Mouse (Mus musculus) CD4-positive, CD25-positive, alpha-beta regulatory T cell, adult 4 months (primary cell): ENCODE measurements around the gene Ext2. TPM values are rescaled to one million over a fixed set of nuclear protein-coding genes. Genes with fewer than 3 reads are reported as not detected.
A peak's percentile ranks its signal among the peaks of the same experiment; 100 is the strongest.

Experiments used
- ATAC-seq: one replicate; pipeline ENCODE4 v1.8.0; 2017
- polyA plus RNA-seq, 2 experiments: library from polyadenylated mRNA; unstranded; fragments of 100-300 nt; shearing (Covaris generic); gene quantifications; one replicate each; pipeline ENCODE4 v1.2.1; 2017

The Ext2 gene
- polyA plus RNA-seq, result 10 to 100 TPM; 16.0 to 18.3 TPM

GRCm38 (mm10) chr2:93822045-93822749 is at the start of gene Ext2:
Ext2 (minus strand) TSS chr2:93822568.
- ATAC-seq, result peak; percentile 85

GRCm38 (mm10) chr2:93871411-93871925 is 49.1 kb upstream of the Ext2 start:
- no peak for ATAC-seq

GRCm38 (mm10) chr2:93870842-93871241 is 48.5 kb upstream of the Ext2 start:
- ATAC-seq, result peak; percentile 51

- ATAC-seq, result no peak
These were observed 46.8 kb upstream of the Ext2 start, which contains the start of gene Accsl for GRCm38 (mm10) chr2:93869107-93869600. Accsl (minus strand) TSS chr2:93869157.

- ATAC-seq, result no peak
These were observed 46.2 kb upstream of the Ext2 start for GRCm38 (mm10) chr2:93868566-93868965.

GRCm38 (mm10) chr2:93863229-93863628 is 40.9 kb upstream of the Ext2 start:
- ATAC-seq, result no peak

- no peak for ATAC-seq
These were observed 36.5 kb upstream of the Ext2 start for GRCm38 (mm10) chr2:93858845-93859244.

- ATAC-seq, result no peak
These were observed 28.9 kb upstream of the Ext2 start for GRCm38 (mm10) chr2:93851303-93851702.

GRCm38 (mm10) chr2:93850317-93850944 is 28.1 kb upstream of the Ext2 start:
- ATAC-seq, result peak; percentile 52

- peak; percentile 78 for ATAC-seq
These were observed 27.2 kb upstream of the Ext2 start, which contains the start of gene Accs for GRCm38 (mm10) chr2:93849505-93850089. Accs (minus strand) TSS chr2:93849943.

- no peak for ATAC-seq
These were observed 19.0 kb upstream of the Ext2 start for GRCm38 (mm10) chr2:93841349-93841748.

GRCm38 (mm10) chr2:93840109-93840508 is 17.7 kb upstream of the Ext2 start:
- ATAC-seq, result no peak

GRCm38 (mm10) chr2:93838931-93839330 is 16.6 kb upstream of the Ext2 start:
- ATAC-seq, result no peak

- no peak for ATAC-seq
These were observed 13.9 kb upstream of the Ext2 start for GRCm38 (mm10) chr2:93836232-93836785.

- no peak for ATAC-seq
These were observed 13.2 kb upstream of the Ext2 start for GRCm38 (mm10) chr2:93835596-93835995.

GRCm38 (mm10) chr2:93823519-93823918 is 1.2 kb upstream of the Ext2 start:
- ATAC-seq, result peak; percentile 87

GRCm38 (mm10) chr2:93817791-93818190 is 4.6 kb downstream of the Ext2 start:
- ATAC-seq, result no peak

- ATAC-seq, result no peak
These were observed 9.0 kb downstream of the Ext2 start for GRCm38 (mm10) chr2:93813343-93813742.

- ATAC-seq, result peak; percentile 75
These were observed 10.6 kb downstream of the Ext2 start for GRCm38 (mm10) chr2:93811812-93812211.

GRCm38 (mm10) chr2:93809931-93810330 is 12.4 kb downstream of the Ext2 start:
- no peak for ATAC-seq

GRCm38 (mm10) chr2:93808071-93808470 is 14.3 kb downstream of the Ext2 start:
- no peak for ATAC-seq

GRCm38 (mm10) chr2:93807440-93807839 is 14.9 kb downstream of the Ext2 start:
- no peak for ATAC-seq
